Mouse (Mus musculus): ENCODE data around the gene Mtx2.

The Mtx2 gene

GRCm38 (mm10) chr2:74917880-74918537 is 92.4 kb downstream of the Mtx2 start:
- no peak for DNase-seq (ENCODE audit: low spot score in 2 of 2)

GRCm38 (mm10) chr2:74925968-74926814 is 100.6 kb downstream of the Mtx2 start:
- DNase-seq (ENCODE audit: low spot score in 2 of 2) = no peak

All from frontal cortex, postnatal 14 days (tissue).